Mouse (Mus musculus) G1E (cell line): Measurements from ENCODE around the gene Phox2b. TPM values are rescaled to one million over a fixed set of nuclear protein-coding genes. Genes with fewer than 3 reads are reported as not detected.

Experiments
- ATAC-seq: 2 replicates; pipeline ENCODE4 v1.8.0; 2016; ENCODE audit warnings: mild to moderate bottlenecking; ENCODE audit not compliant: insufficient number of reproducible peaks, poor library complexity, low FRiP score, severe bottlenecking; ENCODE audit errors: extremely low read depth
- DNase-seq: peaks from one replicate; pipeline ENCODE4 v3.0.0; 2012; ENCODE audit warnings: low spot score
- H3K27me3 ChIP-seq: 2 replicates; pipeline ENCODE4 v1.6.1; 2012; ENCODE audit warnings: mild to moderate bottlenecking, low read length, inconsistent platforms; ENCODE audit not compliant: insufficient read depth
- H3K36me3 ChIP-seq: replicated peaks from 2 replicates; pipeline ENCODE3; 2012; ENCODE audit warnings: mild to moderate bottlenecking, inconsistent platforms
- H3K4me1 ChIP-seq: 2 replicates; pipeline ENCODE4 v1.6.1; 2012; ENCODE audit warnings: low read depth, low read length, inconsistent platforms, mixed read lengths; ENCODE audit not compliant: insufficient read depth
- H3K4me3 ChIP-seq: 2 replicates; pipeline ENCODE4 v1.5.1; 2012; ENCODE audit warnings: low read depth, mild to moderate bottlenecking, inconsistent platforms, low read length, moderate library complexity, mixed read lengths
- H3K9me3 ChIP-seq: replicated peaks from 2 replicates; pipeline ENCODE4 v1.6.1; 2012; ENCODE audit warnings: inconsistent platforms
- CTCF ChIP-seq: IDR thresholded peaks from 2 replicates; pipeline ENCODE4 v1.5.1; 2012; ENCODE audit warnings: low read depth, low read length, inconsistent platforms, mixed read lengths
- GATA1 ChIP-seq: IDR thresholded peaks from 2 replicates; pipeline ENCODE4 v1.6.1; 2012; ENCODE audit warnings: borderline replicate concordance, low read length, inconsistent platforms, mixed read lengths
- GATA2 ChIP-seq: IDR thresholded peaks from 2 replicates; pipeline ENCODE4 v1.6.1; 2012; ENCODE audit warnings: low read depth, low read length, inconsistent platforms, borderline replicate concordance
- POLR2AphosphoS5 ChIP-seq: IDR thresholded peaks from 2 replicates; pipeline ENCODE4 v1.6.1; 2012; ENCODE audit warnings: low read depth, low read length, inconsistent platforms; ENCODE audit not compliant: insufficient replicate concordance
- TAL1 ChIP-seq: conservative IDR thresholded peaks from 2 replicates; pipeline ENCODE4 v1.6.1; 2012; ENCODE audit warnings: low read depth, low read length, inconsistent platforms, mixed read lengths
- polyA plus RNA-seq: library from polyadenylated mRNA; stranded (reverse); fragments of >175 nt; gene quantifications from 2 replicates; pipeline ENCODE4 v1.2.3, GENCODE M21; 2012
- total RNA-seq, 2 experiments: library from RNA; stranded (forward) in 1 of 2; stranded (reverse) in 1 of 2; fragments of 200-1000 nt in 1 of 2; fragments of >200 nt in 1 of 2; fragmentation: Nextera tagmentation in 1 of 2; gene quantifications; 2 replicates each; pipeline ENCODE4 v1.2.3; 2014 to 2017

Phox2b gene
- total and polyA plus RNA-seq, 3 experiments, result 0.11 TPM; not detected in 2

DNA sequence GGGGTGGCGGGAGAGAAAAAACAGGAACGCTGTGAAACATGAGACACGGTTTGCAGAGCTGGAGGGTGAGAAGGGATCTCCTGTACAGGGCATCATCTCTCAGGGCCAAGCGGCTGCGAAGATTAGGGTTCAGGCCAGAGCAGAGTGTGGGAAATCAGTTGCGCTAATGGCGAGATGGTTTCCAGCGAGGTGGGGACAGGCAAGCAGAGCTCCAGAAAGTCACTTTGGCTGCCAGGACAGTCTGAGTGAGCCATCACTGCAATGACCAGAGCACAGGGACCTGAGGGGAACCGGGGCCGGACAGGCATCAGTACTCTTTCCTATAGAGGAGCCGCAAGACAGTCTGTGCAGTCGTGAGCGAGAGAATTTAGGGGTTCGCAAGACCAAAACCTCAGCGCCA, 3.9 kb downstream of the Phox2b start:
- no peaks in the 10 kb centered on the region for H3K27me3 ChIP-seq
- TF ChIP-seq CTCF (no peak), GATA1 (no peak)
- ATAC-seq (no peak), DNase-seq (no peak)
- H3K36me3 ChIP-seq, result no peaks in the 10 kb centered on the region
- H3K4me3 ChIP-seq, result no peak overlapping the region
- H3K9me3 ChIP-seq, result peaks cover 55% of the 10 kb centered on the region
- H3K4me1 ChIP-seq, result no peaks in the 10 kb centered on the region

DNA sequence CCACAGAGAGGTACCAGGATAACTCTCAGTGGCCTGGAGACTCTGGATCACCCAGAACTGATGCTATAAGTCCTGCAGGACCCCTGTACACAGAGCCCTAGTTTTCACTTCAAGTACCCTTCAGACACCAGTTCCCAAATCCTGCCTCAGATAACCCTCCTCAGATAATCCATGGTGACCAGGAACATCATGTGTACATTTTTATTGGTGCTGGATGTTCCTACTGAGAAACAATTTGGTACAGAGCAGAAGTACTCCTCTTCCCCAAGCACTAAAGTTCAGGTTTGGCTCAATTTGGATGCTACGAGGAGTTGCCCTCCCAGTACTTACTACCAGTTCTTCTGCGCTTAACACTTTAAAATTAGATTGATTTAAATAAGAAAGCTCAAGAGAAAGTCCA, 5.1 kb downstream of the Phox2b start:
- peaks cover 52% of the 10 kb centered on the region for H3K9me3 ChIP-seq
- no peak for ATAC-seq
- no peak for DNase-seq
- no peaks in the 10 kb centered on the region for H3K27me3 ChIP-seq
- H3K36me3 ChIP-seq, result no peaks in the 10 kb centered on the region
- H3K4me3 ChIP-seq, result no peak overlapping the region
- TF ChIP-seq TAL1 (no peak), GATA1 (no peak), GATA2 (no peak), POLR2AphosphoS5 (no peak), CTCF (no peak)
- no peaks in the 10 kb centered on the region for H3K4me1 ChIP-seq

DNA sequence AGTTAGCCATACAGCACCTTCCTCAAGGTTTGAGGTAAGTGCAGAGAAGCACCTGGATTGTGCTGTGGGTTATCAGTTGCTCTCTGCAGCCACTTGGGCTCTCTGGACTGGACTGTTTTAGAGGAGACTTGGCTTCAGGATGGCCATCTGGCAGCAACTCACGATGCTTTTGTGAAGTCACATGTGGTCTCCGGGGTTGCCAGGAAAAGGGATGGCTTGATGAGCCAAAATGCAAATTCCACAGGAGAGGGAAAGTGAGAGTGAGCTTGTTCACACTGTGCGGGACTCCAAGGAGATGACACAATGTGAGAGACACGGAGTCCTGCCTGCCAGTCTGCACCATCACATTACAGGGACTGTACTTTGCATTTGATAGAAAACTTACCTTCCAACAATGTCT, 7.3 kb downstream of the Phox2b start:
- no peak for DNase-seq
- Histone ChIP-seq H3K4me3 (no peak overlapping the region), H3K9me3 (peaks cover 49% of the 10 kb centered on the region), H3K36me3 (no peaks in the 10 kb centered on the region), H3K4me1 (no peaks in the 10 kb centered on the region), H3K27me3 (no peaks in the 10 kb centered on the region)
- TF ChIP-seq GATA2, result no peak
- no peak for TF ChIP-seq TAL1
- no peak for TF ChIP-seq GATA1
- TF ChIP-seq CTCF, result no peak
- no peak for TF ChIP-seq POLR2AphosphoS5
- ATAC-seq, result no peak

DNA sequence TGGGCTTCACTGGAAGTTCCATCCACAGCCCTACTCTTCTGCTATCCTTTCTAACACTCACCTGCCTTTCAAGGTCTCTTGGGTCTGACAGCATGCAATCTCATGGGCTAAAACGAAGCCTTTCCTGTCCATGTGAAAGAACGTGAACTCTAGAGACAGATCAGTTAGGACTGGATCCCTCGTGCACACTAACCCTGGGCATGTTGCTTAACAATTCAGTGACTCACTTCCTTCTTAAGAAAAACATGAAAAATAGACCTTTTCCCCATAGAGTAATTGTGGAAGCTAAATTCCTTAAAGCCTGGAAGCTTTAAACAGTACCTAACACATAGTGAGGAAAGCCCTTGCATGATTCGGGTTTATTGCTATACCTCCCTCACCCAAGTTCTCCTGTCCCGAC, 8.2 kb downstream of the Phox2b start:
- no peaks in the 10 kb centered on the region for H3K27me3 ChIP-seq
- no peak overlapping the region for H3K4me3 ChIP-seq
- H3K36me3 ChIP-seq, result no peaks in the 10 kb centered on the region
- H3K9me3 ChIP-seq, result peaks cover 43% of the 10 kb centered on the region
- TF ChIP-seq TAL1 (no peak), GATA2 (no peak), CTCF (no peak), GATA1 (no peak)
- no peaks in the 10 kb centered on the region for H3K4me1 ChIP-seq
- DNase-seq (no peak), ATAC-seq (no peak)

DNA sequence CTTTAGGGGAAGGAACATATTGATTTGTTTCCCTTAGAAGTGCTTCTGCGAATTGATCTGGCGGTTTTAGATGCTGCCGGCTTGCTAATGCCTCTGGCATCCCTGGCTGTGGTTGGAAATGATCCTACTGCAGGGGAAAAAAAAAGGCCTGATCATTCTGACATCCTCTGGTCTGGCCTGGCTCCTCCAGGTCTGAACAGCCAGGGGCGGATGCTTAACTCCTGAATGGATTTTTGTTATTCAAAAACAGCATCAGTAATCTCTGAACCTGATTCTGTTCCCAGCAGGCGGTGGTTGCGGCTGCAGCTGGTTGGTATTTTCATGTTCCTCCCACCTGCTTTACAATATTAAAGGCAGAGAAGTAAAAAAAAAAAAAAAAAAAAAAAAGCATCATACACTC, 16.0 kb downstream of the Phox2b start:
- Histone ChIP-seq H3K4me1 (no peaks in the 10 kb centered on the region), H3K36me3 (no peaks in the 10 kb centered on the region), H3K4me3 (no peak overlapping the region), H3K9me3 (peaks cover 49% of the 10 kb centered on the region), H3K27me3 (no peaks in the 10 kb centered on the region)
- no peak for ATAC-seq
- no peak for DNase-seq
- TF ChIP-seq CTCF (no peak), TAL1 (no peak), GATA1 (no peak), GATA2 (no peak), POLR2AphosphoS5 (no peak)

DNA sequence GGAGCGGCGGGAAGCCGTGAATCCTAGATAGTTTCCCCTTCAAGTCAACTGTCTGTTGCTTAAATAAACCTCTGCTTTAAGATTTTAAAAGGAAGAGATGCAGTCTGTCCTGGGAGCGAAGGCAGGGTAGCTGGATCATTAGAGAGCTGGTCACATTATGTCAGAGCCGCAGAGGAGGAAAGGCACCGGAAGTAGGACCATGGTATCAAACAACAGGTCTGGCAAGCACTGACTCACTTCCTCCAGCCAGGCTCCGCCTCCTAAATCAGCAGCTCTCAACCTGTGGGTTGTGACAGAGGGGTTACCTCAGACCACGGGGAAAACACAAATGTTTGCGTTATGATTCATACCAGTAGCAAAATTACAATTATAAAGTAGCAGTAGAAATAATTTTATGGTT, 35.5 kb downstream of the Phox2b start:
- DNase-seq, result no peak

DNA sequence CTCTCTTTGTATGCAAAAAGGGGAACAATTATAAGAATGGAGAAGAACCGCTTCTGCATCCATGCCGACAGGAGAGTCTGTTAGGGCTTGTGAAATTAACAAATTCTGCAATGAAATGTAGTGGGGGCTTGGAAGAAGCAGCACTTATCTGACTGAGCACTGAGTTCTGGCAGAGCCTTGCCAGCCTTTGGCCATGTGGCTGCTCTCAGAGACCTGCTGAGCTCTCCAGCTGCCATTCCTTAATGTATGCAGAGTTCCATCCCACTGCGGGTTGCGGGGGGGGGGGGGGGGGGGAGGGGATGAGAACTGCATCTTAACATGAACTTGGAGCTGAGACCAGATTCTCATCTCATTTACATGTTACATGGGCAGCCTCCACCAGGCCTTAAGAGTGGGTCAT, 38.6 kb downstream of the Phox2b start:
- H3K4me1 ChIP-seq, result no peaks in the 10 kb centered on the region
- H3K27me3 ChIP-seq, result no peaks in the 10 kb centered on the region
- TF ChIP-seq GATA1, result no peak
- TF ChIP-seq POLR2AphosphoS5, result no peak
- TF ChIP-seq GATA2, result no peak
- no peak for TF ChIP-seq CTCF
- TF ChIP-seq TAL1, result no peak
- H3K9me3 ChIP-seq, result peaks cover 42% of the 10 kb centered on the region
- no peak overlapping the region for H3K4me3 ChIP-seq
- DNase-seq, result no peak
- ATAC-seq, result no peak
- no peaks in the 10 kb centered on the region for H3K36me3 ChIP-seq

More for the DNA sequence above, 35.5 kb downstream of the Phox2b start:
- no peaks in the 10 kb centered on the region for H3K27me3 ChIP-seq
- H3K4me3 ChIP-seq, result no peak overlapping the region
- H3K36me3 ChIP-seq, result no peaks in the 10 kb centered on the region
- no peak for ATAC-seq
- H3K4me1 ChIP-seq, result no peaks in the 10 kb centered on the region
- TF ChIP-seq TAL1 (no peak), CTCF (no peak), GATA2 (no peak), POLR2AphosphoS5 (no peak), GATA1 (no peak)
- H3K9me3 ChIP-seq, result peaks cover 36% of the 10 kb centered on the region
